Mouse (Mus musculus) CD4-positive, CD25-positive, alpha-beta regulatory T cell, adult 2 months (primary cell): ENCODE measurements around the gene Htr3b.
A peak's percentile ranks its signal among the peaks of the same experiment; 100 is the strongest.

ENCODE experiments used
- DNase-seq: peaks from one replicate; pipeline ENCODE4 v3.0.0-alpha.2; 2012; ENCODE audit warnings: low read depth, low spot score

Htr3b gene

GRCm38 (mm10) chr9:48928781-48929180, 36.0 kb downstream of the Htr3b start:
- DNase-seq = no peak

GRCm38 (mm10) chr9:48916011-48916788, 48.6 kb downstream of the Htr3b start:
- no peak for DNase-seq

GRCm38 (mm10) chr9:48910885-48911537, 53.8 kb downstream of the Htr3b start, which contains the start of gene Htr3a:
Gene Htr3a (minus strand): TSS chr9:48911099.
- DNase-seq = no peak

- DNase-seq = no peak
Measured at GRCm38 (mm10) chr9:48904421-48904820, 60.4 kb downstream of the Htr3b start.

- no peak for DNase-seq
Measured at GRCm38 (mm10) chr9:48903766-48904165, 61.0 kb downstream of the Htr3b start.

- no peak for DNase-seq
Measured at GRCm38 (mm10) chr9:48898551-48898950, 66.2 kb downstream of the Htr3b start.

- no peak for DNase-seq
Measured at GRCm38 (mm10) chr9:48895819-48896536, 68.8 kb downstream of the Htr3b start.

GRCm38 (mm10) chr9:48894755-48895154, 70.0 kb downstream of the Htr3b start:
- no peak for DNase-seq

GRCm38 (mm10) chr9:48893986-48894385, 70.8 kb downstream of the Htr3b start:
- peak; percentile 72 for DNase-seq

- no peak for DNase-seq
Measured at GRCm38 (mm10) chr9:48889093-48889492, 75.7 kb downstream of the Htr3b start.
